Mouse (Mus musculus) G1E (cell line): ENCODE data around the gene Dhcr7. TPM values are rescaled to one million over a fixed set of nuclear protein-coding genes. Genes with fewer than 3 reads are reported as not detected.

Experiments used
- ATAC-seq: 2 replicates; pipeline ENCODE4 v1.8.0; 2016; ENCODE audit warnings: mild to moderate bottlenecking; ENCODE audit not compliant: insufficient number of reproducible peaks, poor library complexity, low FRiP score, severe bottlenecking; ENCODE audit errors: extremely low read depth
- DNase-seq: peaks from one replicate; pipeline ENCODE4 v3.0.0; 2012; ENCODE audit warnings: low spot score
- H3K27me3 ChIP-seq: 2 replicates; pipeline ENCODE4 v1.6.1; 2012; ENCODE audit warnings: mild to moderate bottlenecking, low read length, inconsistent platforms; ENCODE audit not compliant: insufficient read depth
- H3K36me3 ChIP-seq: replicated peaks from 2 replicates; pipeline ENCODE3; 2012; ENCODE audit warnings: mild to moderate bottlenecking, inconsistent platforms
- H3K4me1 ChIP-seq: 2 replicates; pipeline ENCODE4 v1.6.1; 2012; ENCODE audit warnings: low read depth, low read length, inconsistent platforms, mixed read lengths; ENCODE audit not compliant: insufficient read depth
- H3K4me3 ChIP-seq: 2 replicates; pipeline ENCODE4 v1.5.1; 2012; ENCODE audit warnings: low read depth, mild to moderate bottlenecking, inconsistent platforms, low read length, moderate library complexity, mixed read lengths
- H3K9me3 ChIP-seq: replicated peaks from 2 replicates; pipeline ENCODE4 v1.6.1; 2012; ENCODE audit warnings: inconsistent platforms
- CTCF ChIP-seq: IDR thresholded peaks from 2 replicates; pipeline ENCODE4 v1.5.1; 2012; ENCODE audit warnings: low read depth, low read length, inconsistent platforms, mixed read lengths
- GATA1 ChIP-seq: IDR thresholded peaks from 2 replicates; pipeline ENCODE4 v1.6.1; 2012; ENCODE audit warnings: borderline replicate concordance, low read length, inconsistent platforms, mixed read lengths
- GATA2 ChIP-seq: IDR thresholded peaks from 2 replicates; pipeline ENCODE4 v1.6.1; 2012; ENCODE audit warnings: low read depth, low read length, inconsistent platforms, borderline replicate concordance
- POLR2AphosphoS5 ChIP-seq: IDR thresholded peaks from 2 replicates; pipeline ENCODE4 v1.6.1; 2012; ENCODE audit warnings: low read depth, low read length, inconsistent platforms; ENCODE audit not compliant: insufficient replicate concordance
- TAL1 ChIP-seq: conservative IDR thresholded peaks from 2 replicates; pipeline ENCODE4 v1.6.1; 2012; ENCODE audit warnings: low read depth, low read length, inconsistent platforms, mixed read lengths
- polyA plus RNA-seq: library from polyadenylated mRNA; stranded (reverse); fragments of >175 nt; gene quantifications from 2 replicates; pipeline ENCODE4 v1.2.3, GENCODE M21; 2012
- total RNA-seq, 2 experiments: library from RNA; stranded (forward) in 1 of 2; stranded (reverse) in 1 of 2; fragments of 200-1000 nt in 1 of 2; fragments of >200 nt in 1 of 2; fragmentation: Nextera tagmentation in 1 of 2; gene quantifications; 2 replicates each; pipeline ENCODE4 v1.2.3; 2014 to 2017

The Dhcr7 gene
- total RNA-seq (2014; fragmentation: Nextera tagmentation) (83.0 and 83.2 TPM in 2 replicates), total RNA-seq (2017) (15.7 and 16.3 TPM in 2 replicates), polyA plus RNA-seq (11.0 and 20.6 TPM in 2 replicates)

- TF ChIP-seq GATA1 = no peak
- no peak for TF ChIP-seq TAL1
- no peak for TF ChIP-seq POLR2AphosphoS5
- TF ChIP-seq CTCF = no peak
- no peak for TF ChIP-seq GATA2
- ATAC-seq = peak; percentile 98
- Histone ChIP-seq H3K36me3 (peaks cover 37% of the 10 kb centered on the region), H3K9me3 (no peaks in the 10 kb centered on the region), H3K4me1 (peaks cover 32% of the 10 kb centered on the region), H3K4me3 (peak within 1 kb of the TSS; percentile 76), H3K27me3 (no peaks in the 10 kb centered on the region)
- DNase-seq = peak; percentile 92
These were observed at the start of gene Dhcr7, which contains the start of gene Nadsyn1 for GRCm38 (mm10) chr7:143822375-143823265. Gene Dhcr7, plus strand, starts transcription at chr7:143823145. Gene Nadsyn1, minus strand, starts transcription at chr7:143822849.

- Histone ChIP-seq H3K27me3 (peaks cover 22% of the 10 kb centered on the region), H3K9me3 (0 out of 2 replicates have a peak, but pooled peaks cover 1% of the 10 kb centered on the region), H3K4me1 (no peaks in the 10 kb centered on the region), H3K36me3 (no peaks in the 10 kb centered on the region), H3K4me3 (no peak overlapping the region)
- no peak for DNase-seq
- ATAC-seq = no peak
- no peak for TF ChIP-seq POLR2AphosphoS5
- TF ChIP-seq TAL1 = no peak
- no peak for TF ChIP-seq GATA2
- TF ChIP-seq GATA1 = no peak
- TF ChIP-seq CTCF = no peak
These were observed 46.8 kb upstream of the Dhcr7 start for GRCm38 (mm10) chr7:143776137-143776536.

GRCm38 (mm10) chr7:143777375-143777774 lies 45.6 kb upstream of the Dhcr7 start:
- Histone ChIP-seq H3K4me3 (no peak overlapping the region), H3K4me1 (no peaks in the 10 kb centered on the region), H3K9me3 (no peaks in the 10 kb centered on the region), H3K36me3 (no peaks in the 10 kb centered on the region), H3K27me3 (peaks cover 28% of the 10 kb centered on the region)
- DNase-seq = no peak
- TF ChIP-seq GATA2 = no peak
- TF ChIP-seq POLR2AphosphoS5 = no peak
- TF ChIP-seq GATA1 = no peak
- TF ChIP-seq CTCF = no peak
- no peak for TF ChIP-seq TAL1
- no peak for ATAC-seq

GRCm38 (mm10) chr7:143783378-143783995 lies 39.5 kb upstream of the Dhcr7 start:
- no peak for ATAC-seq
- no peak for DNase-seq
- no peaks in the 10 kb centered on the region for H3K9me3 ChIP-seq
- no peaks in the 10 kb centered on the region for H3K36me3 ChIP-seq
- no peak for TF ChIP-seq GATA2
- no peak for TF ChIP-seq TAL1
- TF ChIP-seq POLR2AphosphoS5 = no peak
- no peak for TF ChIP-seq GATA1
- no peak for TF ChIP-seq CTCF
- H3K4me3 ChIP-seq = no peak overlapping the region; the same call in 1 of the 2 replicates
- H3K4me1 ChIP-seq = peaks cover 18% of the 10 kb centered on the region
- peaks cover 36% of the 10 kb centered on the region for H3K27me3 ChIP-seq

GRCm38 (mm10) chr7:143783996-143784829 lies 38.7 kb upstream of the Dhcr7 start, which contains the start of gene Mrgpre:
Gene Mrgpre, minus strand, starts transcription at chr7:143784500.
- no peaks in the 10 kb centered on the region for H3K36me3 ChIP-seq
- TF ChIP-seq CTCF = no peak
- TF ChIP-seq GATA2 = no peak
- TF ChIP-seq POLR2AphosphoS5 = no peak
- no peak for TF ChIP-seq TAL1
- ATAC-seq (no peak), DNase-seq (peak; percentile 41)
- H3K27me3 ChIP-seq = peaks cover 42% of the 10 kb centered on the region
- peaks cover 18% of the 10 kb centered on the region for H3K4me1 ChIP-seq
- H3K9me3 ChIP-seq = no peaks in the 10 kb centered on the region
- H3K4me3 ChIP-seq = no peak within 1 kb of the TSS; the same call in 1 of the 2 replicates
